Mouse (Mus musculus): ENCODE data around the gene Slc45a1. TPM values are rescaled to one million over a fixed set of nuclear protein-coding genes. Genes with fewer than 3 reads are reported as not detected.

Gene Slc45a1
- polyA plus RNA-seq, 1 experiment from 2014 or later = 1.1 TPM

Other genes with a start within 250 kb of the Slc45a1 start
- 29.4 and 30.8 TPM in 2 replicates for gene Errfi1, start 201.7 kb upstream of the Slc45a1 start, polyA plus RNA-seq (2015; fragmentation: Nextera tagmentation; extraction: Ambion mirVana)

All from stomach, embryonic 16.5 days (tissue).